Mouse (Mus musculus) cerebellum, postnatal 36 days (tissue): ENCODE results near the gene Usp45.

Experiments used
- DNase-seq, 2 experiments: peaks; one replicate each; pipeline ENCODE4 v3.0.0; 2021 to 2022; ENCODE audit warnings: mixed read lengths in 2 of 2

Gene Usp45

GRCm38 (mm10) chr4:21793631-21794030, 26.7 kb downstream of the Usp45 start:
- peak; percentile 10 to 11 for DNase-seq

- DNase-seq, result no peak
These were observed 34.1 kb downstream of the Usp45 start for GRCm38 (mm10) chr4:21801013-21801412.

GRCm38 (mm10) chr4:21801620-21802019, 34.7 kb downstream of the Usp45 start:
- DNase-seq, result no peak

- no peak for DNase-seq
These were observed 40.2 kb downstream of the Usp45 start for GRCm38 (mm10) chr4:21807204-21807603.

GRCm38 (mm10) chr4:21810608-21811007, 43.7 kb downstream of the Usp45 start:
- no peak for DNase-seq

- no peak for DNase-seq
These were observed 45.7 kb downstream of the Usp45 start for GRCm38 (mm10) chr4:21812635-21813034.

- peak in 1 of 2 experiments; percentile 32 for DNase-seq
These were observed 47.1 kb downstream of the Usp45 start for GRCm38 (mm10) chr4:21814029-21814428.

GRCm38 (mm10) chr4:21826616-21827015, 59.7 kb downstream of the Usp45 start:
- DNase-seq, result no peak

- no peak for DNase-seq
These were observed 65.9 kb downstream of the Usp45 start for GRCm38 (mm10) chr4:21832844-21833243.

GRCm38 (mm10) chr4:21847481-21848286, 80.7 kb downstream of the Usp45 start, which contains the start of gene Pnisr:
Gene Pnisr, plus strand, starts transcription at chr4:21847583.
- DNase-seq, result peak; percentile 94 to 95

GRCm38 (mm10) chr4:21848287-21848630, 81.3 kb downstream of the Usp45 start:
- DNase-seq, result peak; percentile 85 to 88

- DNase-seq, result no peak
These were observed 90.5 kb downstream of the Usp45 start for GRCm38 (mm10) chr4:21857481-21857880.

GRCm38 (mm10) chr4:21865226-21865625, 98.3 kb downstream of the Usp45 start:
- no peak for DNase-seq

- no peak for DNase-seq
These were observed 111.8 kb downstream of the Usp45 start for GRCm38 (mm10) chr4:21878776-21879175.

GRCm38 (mm10) chr4:21879565-21880220, 112.7 kb downstream of the Usp45 start, which contains the start of gene Coq3:
Gene Coq3, plus strand, starts transcription at chr4:21879673.
- DNase-seq, result peak; percentile 75 to 81

- DNase-seq, result no peak
These were observed 115.8 kb downstream of the Usp45 start for GRCm38 (mm10) chr4:21882806-21883205.

GRCm38 (mm10) chr4:21885831-21886230, 118.9 kb downstream of the Usp45 start:
- DNase-seq, result no peak
